Mouse (Mus musculus) hindbrain, embryonic 14.5 days (tissue): ENCODE data around the gene Smc4. TPM values are rescaled to one million over a fixed set of nuclear protein-coding genes. Genes with fewer than 3 reads are reported as not detected.

Experiments
- ATAC-seq: fragments of 200-750 bp; cut with Nextera tagmentation; 2 replicates; pipeline ENCODE4 v1.8.0; 2017; ENCODE audit warnings: moderate number of reproducible peaks, mild to moderate bottlenecking, moderate TSS enrichment, moderate library complexity; ENCODE audit not compliant: low FRiP score
- DNase-seq: peaks from one replicate; pipeline ENCODE4 v3.0.0-alpha.2; 2015; ENCODE audit warnings: low spot score
- H3K27ac ChIP-seq: fragments of 300-500 bp; sonication (generic); 2 replicates; pipeline ENCODE4 v1.5.1; 2014; ENCODE audit warnings: mild to moderate bottlenecking, moderate library complexity
- H3K27me3 ChIP-seq: fragments of 300-500 bp; sonication (generic); 2 replicates; pipeline ENCODE4 v1.6.1; 2014; ENCODE audit warnings: mild to moderate bottlenecking, low read length, mixed read lengths; ENCODE audit not compliant: control insufficient read depth, insufficient read depth
- H3K36me3 ChIP-seq: fragments of 300-500 bp; sonication (generic); replicated peaks from 2 replicates; pipeline ENCODE4 v1.6.1; 2014; ENCODE audit not compliant: control insufficient read depth, insufficient read depth
- H3K4me1 ChIP-seq: fragments of 300-500 bp; sonication (generic); replicated peaks from 2 replicates; pipeline ENCODE4 v1.6.1; 2014; ENCODE audit warnings: antibody characterized with exemption, low read length, mixed read lengths; ENCODE audit not compliant: control insufficient read depth, insufficient read depth
- H3K4me2 ChIP-seq: fragments of 300-500 bp; sonication (generic); replicated peaks from 2 replicates; pipeline ENCODE4 v1.6.1; 2014; ENCODE audit warnings: mild to moderate bottlenecking, moderate library complexity
- H3K4me3 ChIP-seq: fragments of 300-500 bp; sonication (generic); replicated peaks from 2 replicates; pipeline ENCODE4 v1.5.1; 2014; ENCODE audit warnings: mild to moderate bottlenecking, low read length
- H3K9ac ChIP-seq: fragments of 300-500 bp; sonication (generic); 2 replicates; pipeline ENCODE4 v1.6.1; 2014
- H3K9me3 ChIP-seq: fragments of 300-500 bp; sonication (generic); 2 replicates; pipeline ENCODE4 v1.6.1; 2016; ENCODE audit warnings: low read length; ENCODE audit not compliant: control insufficient read depth
- WGBS: fragments of 180-500 bp; shearing (Covaris S2); extraction: QIAGEN DNeasy Blood & Tissue Kit; methylation state at CpG from one replicate; pipeline ENCODE4 v1.1.7; 2014; 5-methylcytosine and 5-hydroxymethylcytosine counted together
- polyA plus RNA-seq: library from polyadenylated mRNA; unstranded; fragments of >200 nt; fragmentation: Nextera tagmentation; extraction: Ambion mirVana; gene quantifications from 2 replicates; pipeline ENCODE4 v1.2.1, GENCODE M21; 2014

Smc4 gene
- polyA plus RNA-seq, 1 experiment from 2014 or later: 30.8 TPM

DNA sequence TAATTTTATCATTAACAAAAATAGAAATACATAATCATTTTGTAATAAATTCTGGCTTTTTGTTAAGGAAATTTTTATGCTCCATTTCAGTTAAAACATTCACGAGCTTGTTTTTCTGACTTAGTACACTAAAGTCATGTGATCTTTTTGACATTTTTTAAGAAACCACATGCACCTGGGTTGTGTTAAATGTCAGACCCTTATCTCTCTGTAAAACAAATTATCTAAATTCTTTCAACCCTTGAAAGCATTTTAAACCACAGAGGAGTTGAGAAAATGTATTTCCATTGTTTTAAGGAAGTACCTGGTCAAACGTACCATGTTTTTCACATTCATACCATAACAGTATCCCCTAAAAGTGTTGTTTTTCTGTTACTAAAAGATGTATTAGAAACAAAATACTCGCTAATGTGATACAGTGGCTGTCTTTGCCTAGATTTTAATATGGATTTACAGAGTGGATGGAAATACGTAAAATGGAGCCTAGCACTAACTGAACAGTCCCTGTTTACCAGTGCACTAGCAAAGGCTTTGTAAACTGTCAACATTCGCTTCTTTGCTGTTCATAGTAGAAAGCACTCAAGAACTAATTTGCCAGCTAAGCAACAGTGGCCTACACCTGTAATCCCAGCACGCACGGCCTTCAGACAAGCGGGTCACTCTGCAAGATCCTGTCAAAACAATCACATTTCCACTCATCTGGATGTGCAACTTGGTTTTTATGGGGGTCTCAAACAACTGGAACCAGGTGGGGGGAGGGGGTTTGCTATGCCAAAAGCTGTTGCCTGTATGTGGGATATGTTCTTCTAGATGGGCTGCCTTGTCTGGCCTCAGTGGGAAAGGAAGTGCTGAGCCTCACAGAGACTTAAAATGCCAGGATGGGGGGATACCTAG lies 29.7 kb upstream of the Smc4 start:
- Histone ChIP-seq H3K27me3 (no peaks in the 10 kb centered on the region), H3K4me1 (no peaks in the 10 kb centered on the region), H3K27ac (no peak overlapping the region), H3K36me3 (no peaks in the 10 kb centered on the region), H3K4me3 (no peak overlapping the region), H3K4me2 (no peak overlapping the region), H3K9ac (no peak overlapping the region), H3K9me3 (no peaks in the 10 kb centered on the region)
- WGBS: 95% methylated on average over 8 of the region's 8 CpGs
- DNase-seq (no peak), ATAC-seq (no peak)

GRCm38 (mm10) chr3:68975533-68976490 lies 28.7 kb upstream of the Smc4 start:
- H3K36me3 ChIP-seq: no peaks in the 10 kb centered on the region
- H3K4me2 ChIP-seq: no peak overlapping the region
- H3K4me3 ChIP-seq: no peak overlapping the region
- H3K27ac ChIP-seq: no peak overlapping the region
- DNase-seq (no peak), ATAC-seq (no peak)
- H3K9me3 ChIP-seq: no peaks in the 10 kb centered on the region
- H3K27me3 ChIP-seq: no peaks in the 10 kb centered on the region
- no peak overlapping the region for H3K9ac ChIP-seq
- H3K4me1 ChIP-seq: no peaks in the 10 kb centered on the region
- WGBS: 74% methylated on average over 9 of the region's 9 CpGs

GRCm38 (mm10) chr3:68977696-68978095 lies 26.8 kb upstream of the Smc4 start:
- no peaks in the 10 kb centered on the region for H3K9me3 ChIP-seq
- DNase-seq: no peak
- H3K4me1 ChIP-seq: no peaks in the 10 kb centered on the region
- ATAC-seq: no peak
- WGBS: 92% methylated on average over 4 of the region's 4 CpGs
- H3K36me3 ChIP-seq: no peaks in the 10 kb centered on the region
- no peak overlapping the region for H3K27ac ChIP-seq
- H3K9ac ChIP-seq: no peak overlapping the region
- no peak overlapping the region for H3K4me2 ChIP-seq
- no peak overlapping the region for H3K4me3 ChIP-seq
- H3K27me3 ChIP-seq: no peaks in the 10 kb centered on the region

GRCm38 (mm10) chr3:68979187-68979586 lies 25.4 kb upstream of the Smc4 start:
- H3K9ac ChIP-seq: no peak overlapping the region
- no peaks in the 10 kb centered on the region for H3K4me1 ChIP-seq
- ATAC-seq: no peak
- no peak overlapping the region for H3K4me2 ChIP-seq
- no peaks in the 10 kb centered on the region for H3K9me3 ChIP-seq
- H3K36me3 ChIP-seq: no peaks in the 10 kb centered on the region
- H3K4me3 ChIP-seq: no peak overlapping the region
- no peak overlapping the region for H3K27ac ChIP-seq
- 91% methylated on average over 10 of the region's 10 CpGs for WGBS
- no peak for DNase-seq
- H3K27me3 ChIP-seq: no peaks in the 10 kb centered on the region

DNA sequence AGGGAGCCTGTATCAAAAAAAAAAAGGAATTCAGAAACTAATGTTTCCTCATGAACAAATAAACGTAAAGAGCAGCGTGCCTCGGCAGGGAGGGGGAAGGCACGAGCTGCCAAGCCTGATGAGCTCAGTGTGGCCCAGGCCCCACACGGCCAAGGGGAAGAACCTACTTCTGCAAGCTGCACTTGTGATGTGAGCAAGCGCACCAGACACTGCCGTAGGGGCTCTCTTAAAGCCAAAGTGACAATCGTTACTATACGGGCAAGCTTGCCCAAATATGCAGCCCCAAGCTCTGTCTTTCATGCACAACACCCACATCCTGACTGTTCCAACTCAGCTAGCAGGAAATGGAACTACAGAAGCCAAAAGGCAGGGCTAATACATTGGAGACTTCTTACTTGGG lies 23.6 kb upstream of the Smc4 start:
- H3K9ac ChIP-seq: no peak overlapping the region
- no peak overlapping the region for H3K4me3 ChIP-seq
- H3K9me3 ChIP-seq: no peaks in the 10 kb centered on the region
- H3K4me1 ChIP-seq: no peaks in the 10 kb centered on the region
- no peak overlapping the region for H3K27ac ChIP-seq
- DNase-seq: no peak
- peaks cover 9% of the 10 kb centered on the region; the same call in 1 of the 2 replicates for H3K36me3 ChIP-seq
- WGBS: 89% methylated on average over 9 of the region's 9 CpGs
- no peaks in the 10 kb centered on the region for H3K27me3 ChIP-seq
- H3K4me2 ChIP-seq: no peak overlapping the region
- no peak for ATAC-seq

GRCm38 (mm10) chr3:68986550-68986949 lies 18.0 kb upstream of the Smc4 start:
- ATAC-seq: no peak
- 90% methylated on average over 2 of the region's 2 CpGs for WGBS
- H3K9me3 ChIP-seq: no peaks in the 10 kb centered on the region

GRCm38 (mm10) chr3:69002781-69003180 lies 1.8 kb upstream of the Smc4 start:
- H3K4me1 ChIP-seq: no peaks in the 10 kb centered on the region; the same call in 1 of the 2 replicates
- ATAC-seq (no peak), DNase-seq (no peak)
- WGBS: 95% methylated on average over 4 of the region's 4 CpGs
- no peak overlapping the region for H3K4me2 ChIP-seq
- H3K9ac ChIP-seq: no peak overlapping the region
- H3K27me3 ChIP-seq: no peaks in the 10 kb centered on the region
- no peaks in the 10 kb centered on the region for H3K36me3 ChIP-seq
- no peaks in the 10 kb centered on the region for H3K9me3 ChIP-seq
- H3K4me3 ChIP-seq: no peak overlapping the region
- H3K27ac ChIP-seq: no peak overlapping the region

More at GRCm38 (mm10) chr3:68986550-68986949, 18.0 kb upstream of the Smc4 start:
- Histone ChIP-seq H3K27ac (no peak overlapping the region), H3K4me3 (no peak overlapping the region), H3K27me3 (no peaks in the 10 kb centered on the region), H3K4me1 (no peaks in the 10 kb centered on the region), H3K9ac (no peak overlapping the region), H3K4me2 (no peak overlapping the region), H3K36me3 (peaks cover 30% of the 10 kb centered on the region)
- DNase-seq: no peak

GRCm38 (mm10) chr3:69004055-69004436 lies 492 bp upstream of the Smc4 start:
- ATAC-seq: peak; percentile 22; the same call in 1 of the 2 replicates
- no peaks in the 10 kb centered on the region for H3K36me3 ChIP-seq
- DNase-seq: peak; percentile 59
- no peaks in the 10 kb centered on the region; the same call in 1 of the 2 replicates for H3K4me1 ChIP-seq
- peak overlapping the region; percentile 39; the same call in 1 of the 2 replicates for H3K27ac ChIP-seq
- 1% methylated on average over 7 of the region's 7 CpGs for WGBS
- no peaks in the 10 kb centered on the region for H3K9me3 ChIP-seq
- peak overlapping the region; percentile 63 for H3K4me2 ChIP-seq
- H3K9ac ChIP-seq: peak overlapping the region; percentile 62
- H3K27me3 ChIP-seq: no peaks in the 10 kb centered on the region
- H3K4me3 ChIP-seq: peak overlapping the region; percentile 67
